Mouse (Mus musculus) myocyte (in vitro differentiated cells): ENCODE results near the gene Epb41. TPM values are rescaled to one million over a fixed set of nuclear protein-coding genes. Genes with fewer than 3 reads are reported as not detected.

Experiments used
- H3K27me3 ChIP-seq: one replicate; pipeline ENCODE4 v1.6.1; 2011; ENCODE audit not compliant: control insufficient read depth, insufficient read depth, insufficient read length
- H3K36me3 ChIP-seq: one replicate; pipeline ENCODE4 v1.6.1; 2011; ENCODE audit not compliant: control insufficient read depth, insufficient read depth
- H3K4me2 ChIP-seq: one replicate; pipeline ENCODE4 v1.6.1; 2011; ENCODE audit warnings: low read depth, control low read depth
- H3K4me3 ChIP-seq: one replicate; pipeline ENCODE4 v1.5.1; 2011; ENCODE audit warnings: mild to moderate bottlenecking, control low read depth, moderate library complexity
- H3K79me2 ChIP-seq: one replicate; pipeline ENCODE4 v1.6.1; 2011; ENCODE audit not compliant: control insufficient read depth, insufficient read depth
- H3ac ChIP-seq: one replicate; pipeline ENCODE4 v1.6.1; 2011; ENCODE audit not compliant: control insufficient read depth, insufficient read length
- CEBPB ChIP-seq: IDR thresholded peaks from 2 replicates; pipeline ENCODE4 v1.6.1; 2011; ENCODE audit warnings: mild to moderate bottlenecking, moderate library complexity; ENCODE audit not compliant: poor library complexity, insufficient read depth, severe bottlenecking
- E2F4 ChIP-seq: IDR thresholded peaks from one replicate; pipeline ENCODE4 v1.6.1; 2011; ENCODE audit warnings: mild to moderate bottlenecking, control low read depth, moderate library complexity; ENCODE audit not compliant: insufficient read depth
- MAX ChIP-seq: IDR thresholded peaks from one replicate; pipeline ENCODE4 v1.6.1; 2011; ENCODE audit warnings: low read depth, mild to moderate bottlenecking, control low read depth
- MYOD1 ChIP-seq, 3 experiments: IDR thresholded peaks; one replicate each; pipeline ENCODE4 v1.6.1; 2011; ENCODE audit warnings: control low read depth in 2 of 3, low read depth in 2 of 3, mild to moderate bottlenecking in 2 of 3, moderate library complexity in 1 of 3; ENCODE audit not compliant: insufficient read length in 2 of 3, control insufficient read depth in 1 of 3
- MYOG ChIP-seq, 3 experiments: IDR thresholded peaks; one replicate each; pipeline ENCODE4 v1.6.1; 2011; ENCODE audit warnings: control low read depth in 2 of 3, low read depth in 2 of 3, mild to moderate bottlenecking in 2 of 3; ENCODE audit not compliant: insufficient read length in 2 of 3, control insufficient read depth in 1 of 3, insufficient read depth in 1 of 3
- POLR2A ChIP-seq: IDR thresholded peaks from one replicate; pipeline ENCODE4 v1.6.1; 2011; ENCODE audit warnings: low read depth, mild to moderate bottlenecking, control low read depth, moderate library complexity; ENCODE audit not compliant: insufficient read length
- POLR2AphosphoS2 ChIP-seq: IDR thresholded peaks from one replicate; pipeline ENCODE4 v1.6.1; 2011; ENCODE audit warnings: low read depth, control low read depth; ENCODE audit not compliant: insufficient read length
- REST ChIP-seq: IDR thresholded peaks from one replicate; pipeline ENCODE4 v1.6.1; 2011; ENCODE audit warnings: mild to moderate bottlenecking, control low read depth, moderate library complexity; ENCODE audit not compliant: insufficient read depth, insufficient read length
- SRF ChIP-seq: IDR thresholded peaks from one replicate; pipeline ENCODE4 v1.6.1; 2011; ENCODE audit warnings: low read depth; ENCODE audit not compliant: control insufficient read depth, insufficient read length
- TCF12 ChIP-seq: IDR thresholded peaks from one replicate; pipeline ENCODE4 v1.6.1; 2011; ENCODE audit warnings: mild to moderate bottlenecking, control low read depth; ENCODE audit not compliant: poor library complexity, insufficient read depth, severe bottlenecking
- TCF3 ChIP-seq: IDR thresholded peaks from one replicate; pipeline ENCODE4 v1.6.1; 2011; ENCODE audit warnings: low read depth, control low read depth; ENCODE audit not compliant: insufficient read length
- USF1 ChIP-seq: IDR thresholded peaks from one replicate; pipeline ENCODE4 v1.6.1; 2011; ENCODE audit warnings: low read depth, mild to moderate bottlenecking, control low read depth, moderate library complexity
- polyA plus RNA-seq: library from polyadenylated mRNA; unstranded; fragments of >200 nt; fragmentation: generic; extraction: Trizol; gene quantifications from one replicate; pipeline ENCODE4 v1.2.1, GENCODE M21; 2012; ENCODE audit warnings: missing spikeins

Epb41 gene
- polyA plus RNA-seq, 1 experiment, result 4.8 TPM

GRCm38 (mm10) chr4:131950657-131951056, 124.5 kb downstream of the Epb41 start:
- Histone ChIP-seq H3K79me2 (no peaks in the 10 kb centered on the region), H3ac (no peak overlapping the region), H3K36me3 (no peaks in the 10 kb centered on the region), H3K4me3 (no peak overlapping the region), H3K27me3 (no peaks in the 10 kb centered on the region), H3K4me2 (no peak overlapping the region)
- TF ChIP-seq POLR2A, result no peak
- TF ChIP-seq REST, result no peak
- TF ChIP-seq SRF, result no peak
- no peak for TF ChIP-seq MAX
- no peak for TF ChIP-seq TCF3
- no peak for TF ChIP-seq USF1
- TF ChIP-seq POLR2AphosphoS2, result no peak
- no peak for TF ChIP-seq CEBPB
- no peak for TF ChIP-seq E2F4
- no peak for TF ChIP-seq MYOD1 (IDR thresholded peaks at IDR 0.05; ENCODE audit: control insufficient read depth in 1 of 3, insufficient read length in 2 of 3, low read depth in 2 of 3)
- TF ChIP-seq TCF12, result no peak
- TF ChIP-seq MYOG (IDR thresholded peaks at IDR 0.05; ENCODE audit: control insufficient read depth in 1 of 3, insufficient read depth in 1 of 3, insufficient read length in 2 of 3, low read depth in 2 of 3), result no peak

GRCm38 (mm10) chr4:131949903-131950302, 125.2 kb downstream of the Epb41 start:
- H3ac ChIP-seq, result no peak overlapping the region
- no peaks in the 10 kb centered on the region for H3K79me2 ChIP-seq
- H3K36me3 ChIP-seq, result no peaks in the 10 kb centered on the region
- no peaks in the 10 kb centered on the region for H3K27me3 ChIP-seq
- no peak overlapping the region for H3K4me2 ChIP-seq
- TF ChIP-seq CEBPB, result no peak
- no peak for TF ChIP-seq USF1
- no peak for TF ChIP-seq TCF12
- no peak for TF ChIP-seq REST
- TF ChIP-seq MYOG (IDR thresholded peaks at IDR 0.05; ENCODE audit: control insufficient read depth in 1 of 3, insufficient read depth in 1 of 3, insufficient read length in 2 of 3, low read depth in 2 of 3), result no peak
- no peak for TF ChIP-seq SRF
- H3K4me3 ChIP-seq, result no peak overlapping the region

GRCm38 (mm10) chr4:131947848-131948247, 127.3 kb downstream of the Epb41 start:
- TF ChIP-seq MYOG (IDR thresholded peaks at IDR 0.05; ENCODE audit: control insufficient read depth in 1 of 3, insufficient read depth in 1 of 3, insufficient read length in 2 of 3, low read depth in 2 of 3) (no peak), CEBPB (no peak), POLR2A (no peak), REST (no peak), SRF (no peak), MAX (no peak), USF1 (no peak), E2F4 (no peak), TCF3 (no peak), POLR2AphosphoS2 (no peak), MYOD1 (IDR thresholded peaks at IDR 0.05; ENCODE audit: control insufficient read depth in 1 of 3, insufficient read length in 2 of 3, low read depth in 2 of 3) (no peak), TCF12 (no peak)

GRCm38 (mm10) chr4:131940846-131941245, 134.3 kb downstream of the Epb41 start:
- H3K79me2 ChIP-seq, result no peaks in the 10 kb centered on the region
- no peak for TF ChIP-seq MYOG (IDR thresholded peaks at IDR 0.05; ENCODE audit: control insufficient read depth in 1 of 3, insufficient read depth in 1 of 3, insufficient read length in 2 of 3, low read depth in 2 of 3)
- TF ChIP-seq POLR2AphosphoS2, result no peak
- no peaks in the 10 kb centered on the region for H3K36me3 ChIP-seq
- no peak overlapping the region for H3ac ChIP-seq
- H3K4me2 ChIP-seq, result no peak overlapping the region
- no peak overlapping the region for H3K4me3 ChIP-seq
- no peaks in the 10 kb centered on the region for H3K27me3 ChIP-seq

More at GRCm38 (mm10) chr4:131947848-131948247, 127.3 kb downstream of the Epb41 start:
- Histone ChIP-seq H3K79me2 (no peaks in the 10 kb centered on the region), H3K27me3 (no peaks in the 10 kb centered on the region), H3K4me3 (no peak overlapping the region), H3K4me2 (no peak overlapping the region), H3K36me3 (no peaks in the 10 kb centered on the region), H3ac (no peak overlapping the region)

- Histone ChIP-seq H3K79me2 (no peaks in the 10 kb centered on the region), H3ac (no peak overlapping the region), H3K4me3 (no peak overlapping the region), H3K36me3 (no peaks in the 10 kb centered on the region), H3K4me2 (no peak overlapping the region), H3K27me3 (no peaks in the 10 kb centered on the region)
- TF ChIP-seq POLR2A (no peak), SRF (no peak), POLR2AphosphoS2 (no peak), E2F4 (no peak), REST (no peak), TCF3 (no peak), CEBPB (no peak), TCF12 (no peak), MYOD1 (IDR thresholded peaks at IDR 0.05; ENCODE audit: control insufficient read depth in 1 of 3, insufficient read length in 2 of 3, low read depth in 2 of 3) (no peak), MYOG (IDR thresholded peaks at IDR 0.05; ENCODE audit: control insufficient read depth in 1 of 3, insufficient read depth in 1 of 3, insufficient read length in 2 of 3, low read depth in 2 of 3) (no peak), USF1 (no peak), MAX (no peak)
These were observed 135.7 kb downstream of the Epb41 start for GRCm38 (mm10) chr4:131939459-131939858.
